Mouse (Mus musculus): ENCODE measurements around the gene Ssbp2. TPM values are rescaled to one million over a fixed set of nuclear protein-coding genes. Genes with fewer than 3 reads are reported as not detected.
A peak's percentile ranks its signal among the peaks of the same experiment; 100 is the strongest.

Gene Ssbp2
- polyA plus RNA-seq, 1 experiment = 107 TPM

GRCm38 (mm10) chr13:91634123-91634522, 174.0 kb downstream of the Ssbp2 start:
- H3K4me1 ChIP-seq (ENCODE audit: control insufficient read depth, insufficient read depth, low read length) = no peaks in the 10 kb centered on the region
- TF ChIP-seq POLR2A (IDR thresholded peaks at IDR 0.05; ENCODE audit: extremely low read depth, insufficient read depth, low read length) = no peak
- no peak for TF ChIP-seq CTCF (IDR thresholded peaks at IDR 0.05; ENCODE audit: extremely low read depth, insufficient read depth, low read length)
- H3K4me3 ChIP-seq (ENCODE audit: insufficient read depth, low read length) = no peak overlapping the region
- H3K27ac ChIP-seq (ENCODE audit: insufficient read depth, low read length) = no peak overlapping the region

DNA sequence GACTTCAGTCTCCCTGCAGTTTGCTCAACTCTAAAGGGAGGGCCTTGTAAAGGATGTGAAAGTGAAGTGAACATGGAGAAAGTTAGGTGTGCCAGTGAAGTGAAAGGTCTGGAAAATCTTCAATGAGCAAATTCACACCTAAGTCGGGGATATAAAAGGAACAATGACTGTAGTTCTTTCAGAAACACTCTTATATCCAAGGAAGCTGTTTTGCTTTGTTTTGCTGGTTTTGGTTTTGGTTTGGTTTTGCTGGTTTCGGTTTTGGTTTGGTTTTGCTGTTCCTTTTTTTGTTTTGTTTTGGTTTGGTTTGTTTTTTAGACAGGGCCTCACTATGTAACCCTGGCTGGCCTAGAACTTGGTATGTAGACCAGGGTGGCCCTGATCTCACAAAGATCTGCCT, 175.9 kb downstream of the Ssbp2 start:
- H3K4me3 ChIP-seq (ENCODE audit: insufficient read depth, low read length) = no peak overlapping the region
- no peak overlapping the region for H3K27ac ChIP-seq (ENCODE audit: insufficient read depth, low read length)
- TF ChIP-seq CTCF (IDR thresholded peaks at IDR 0.05; ENCODE audit: extremely low read depth, insufficient read depth, low read length) = no peak
- no peak for TF ChIP-seq POLR2A (IDR thresholded peaks at IDR 0.05; ENCODE audit: extremely low read depth, insufficient read depth, low read length)
- H3K4me1 ChIP-seq (ENCODE audit: control insufficient read depth, insufficient read depth, low read length) = no peaks in the 10 kb centered on the region

- H3K27ac ChIP-seq (ENCODE audit: insufficient read depth, low read length) = no peak overlapping the region
- TF ChIP-seq CTCF (IDR thresholded peaks at IDR 0.05; ENCODE audit: extremely low read depth, insufficient read depth, low read length) (peak; percentile 91), POLR2A (IDR thresholded peaks at IDR 0.05; ENCODE audit: extremely low read depth, insufficient read depth, low read length) (no peak)
- H3K4me1 ChIP-seq (ENCODE audit: control insufficient read depth, insufficient read depth, low read length) = no peaks in the 10 kb centered on the region
- H3K4me3 ChIP-seq (ENCODE audit: insufficient read depth, low read length) = no peak overlapping the region
These were observed 176.7 kb downstream of the Ssbp2 start for GRCm38 (mm10) chr13:91636814-91637213.

GRCm38 (mm10) chr13:91638836-91639235, 178.8 kb downstream of the Ssbp2 start:
- TF ChIP-seq POLR2A (IDR thresholded peaks at IDR 0.05; ENCODE audit: extremely low read depth, insufficient read depth, low read length) = no peak
- no peak for TF ChIP-seq CTCF (IDR thresholded peaks at IDR 0.05; ENCODE audit: extremely low read depth, insufficient read depth, low read length)
- Histone ChIP-seq H3K4me1 (ENCODE audit: control insufficient read depth, insufficient read depth, low read length) (no peaks in the 10 kb centered on the region), H3K27ac (ENCODE audit: insufficient read depth, low read length) (no peak overlapping the region), H3K4me3 (ENCODE audit: insufficient read depth, low read length) (no peak overlapping the region)

DNA sequence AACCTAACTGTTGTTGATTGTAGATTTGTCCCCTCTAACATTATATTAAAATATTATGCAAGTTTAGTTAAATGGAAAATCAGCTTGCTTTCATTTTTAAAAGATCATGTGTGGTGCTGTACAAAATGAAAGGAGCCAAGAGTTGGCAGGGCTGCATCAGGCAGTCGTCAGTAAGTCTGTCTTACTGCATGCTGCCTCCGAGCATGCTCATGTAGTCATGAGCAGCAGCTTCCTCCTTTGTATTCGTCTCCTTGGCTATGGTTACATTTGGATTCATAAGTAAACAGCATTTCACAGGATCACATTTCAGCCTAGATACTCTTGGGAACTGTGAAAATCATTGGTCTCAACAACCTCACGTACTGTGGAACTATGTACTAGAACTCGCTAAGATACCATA, 180.1 kb downstream of the Ssbp2 start:
- H3K4me3 ChIP-seq (ENCODE audit: insufficient read depth, low read length) = no peak overlapping the region
- no peaks in the 10 kb centered on the region for H3K4me1 ChIP-seq (ENCODE audit: control insufficient read depth, insufficient read depth, low read length)
- TF ChIP-seq POLR2A (IDR thresholded peaks at IDR 0.05; ENCODE audit: extremely low read depth, insufficient read depth, low read length) = no peak
- TF ChIP-seq CTCF (IDR thresholded peaks at IDR 0.05; ENCODE audit: extremely low read depth, insufficient read depth, low read length) = no peak
- no peak overlapping the region for H3K27ac ChIP-seq (ENCODE audit: insufficient read depth, low read length)

GRCm38 (mm10) chr13:91648240-91648639, 188.2 kb downstream of the Ssbp2 start:
- Histone ChIP-seq H3K4me1 (ENCODE audit: control insufficient read depth, insufficient read depth, low read length) (no peaks in the 10 kb centered on the region), H3K4me3 (ENCODE audit: insufficient read depth, low read length) (no peak overlapping the region), H3K27ac (ENCODE audit: insufficient read depth, low read length) (no peak overlapping the region)
- TF ChIP-seq CTCF (IDR thresholded peaks at IDR 0.05; ENCODE audit: extremely low read depth, insufficient read depth, low read length) = peak; percentile 58
- TF ChIP-seq POLR2A (IDR thresholded peaks at IDR 0.05; ENCODE audit: extremely low read depth, insufficient read depth, low read length) = no peak

- Histone ChIP-seq H3K4me1 (ENCODE audit: control insufficient read depth, insufficient read depth, low read length) (no peaks in the 10 kb centered on the region), H3K4me3 (ENCODE audit: insufficient read depth, low read length) (no peak overlapping the region), H3K27ac (ENCODE audit: insufficient read depth, low read length) (no peak overlapping the region)
- no peak for TF ChIP-seq CTCF (IDR thresholded peaks at IDR 0.05; ENCODE audit: extremely low read depth, insufficient read depth, low read length)
- TF ChIP-seq POLR2A (IDR thresholded peaks at IDR 0.05; ENCODE audit: extremely low read depth, insufficient read depth, low read length) = no peak
These were observed 189.8 kb downstream of the Ssbp2 start for GRCm38 (mm10) chr13:91649926-91650325.

DNA sequence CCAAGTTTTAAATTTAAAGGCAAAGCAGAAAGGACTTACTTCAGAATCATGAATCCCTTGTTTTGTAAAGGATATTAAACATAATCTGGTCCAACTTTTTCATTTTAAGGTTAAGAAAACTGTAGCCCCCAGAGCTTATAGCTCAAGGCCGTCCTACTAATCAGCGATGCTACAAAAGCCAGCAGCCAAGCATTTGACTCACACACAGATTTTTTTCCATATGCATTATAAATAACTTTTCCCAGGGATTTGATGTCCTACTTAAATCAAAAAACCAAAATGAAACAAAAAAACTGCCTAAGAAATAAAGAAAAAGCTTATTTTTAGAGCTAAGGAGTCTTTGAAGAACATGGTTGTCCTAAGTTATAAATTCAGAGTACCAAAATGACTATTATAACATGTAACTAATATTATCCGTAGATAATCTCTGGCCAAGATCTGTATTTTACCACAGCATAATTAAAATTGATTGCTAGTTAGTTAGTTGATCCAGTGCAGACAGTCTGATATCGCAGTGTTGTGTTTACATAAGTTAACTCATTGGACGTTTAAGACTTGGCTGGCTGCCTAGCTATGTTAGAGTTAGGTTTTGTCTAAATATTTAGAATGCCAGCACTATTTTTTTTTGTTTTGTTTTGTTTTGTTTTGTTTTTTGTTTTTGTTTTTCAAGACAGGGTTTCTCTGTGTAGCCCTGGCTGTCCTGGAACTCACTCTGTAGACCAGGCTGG, 201.1 kb downstream of the Ssbp2 start:
- Histone ChIP-seq H3K27ac (ENCODE audit: insufficient read depth, low read length) (no peak overlapping the region), H3K4me3 (ENCODE audit: insufficient read depth, low read length) (no peak overlapping the region), H3K4me1 (ENCODE audit: control insufficient read depth, insufficient read depth, low read length) (no peaks in the 10 kb centered on the region)
- TF ChIP-seq CTCF (IDR thresholded peaks at IDR 0.05; ENCODE audit: extremely low read depth, insufficient read depth, low read length) (no peak), POLR2A (IDR thresholded peaks at IDR 0.05; ENCODE audit: extremely low read depth, insufficient read depth, low read length) (no peak)

DNA sequence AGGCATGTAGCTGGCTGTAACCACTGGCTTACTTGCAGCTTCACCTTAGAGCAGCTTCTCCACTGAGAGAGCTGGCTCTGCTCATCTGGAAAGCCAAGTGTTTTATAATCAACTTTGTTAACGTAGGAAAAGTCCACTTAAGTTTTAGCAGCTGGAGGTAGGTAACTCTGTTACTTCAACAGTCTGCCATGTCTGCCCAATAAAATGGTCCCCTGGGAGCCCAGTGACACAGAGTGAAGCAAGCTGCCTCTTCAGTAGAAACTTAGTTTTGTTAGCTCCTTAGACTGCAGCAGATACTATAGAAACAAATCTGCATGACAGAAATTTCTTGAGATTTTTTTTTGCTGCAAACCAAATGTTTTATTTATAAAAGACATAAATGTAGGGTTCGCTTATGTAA, 202.7 kb downstream of the Ssbp2 start:
- Histone ChIP-seq H3K4me3 (ENCODE audit: insufficient read depth, low read length) (no peak overlapping the region), H3K27ac (ENCODE audit: insufficient read depth, low read length) (no peak overlapping the region), H3K4me1 (ENCODE audit: control insufficient read depth, insufficient read depth, low read length) (no peaks in the 10 kb centered on the region)
- TF ChIP-seq CTCF (IDR thresholded peaks at IDR 0.05; ENCODE audit: extremely low read depth, insufficient read depth, low read length) (no peak), POLR2A (IDR thresholded peaks at IDR 0.05; ENCODE audit: extremely low read depth, insufficient read depth, low read length) (no peak)

GRCm38 (mm10) chr13:91673241-91673640, 213.2 kb downstream of the Ssbp2 start:
- H3K4me3 ChIP-seq (ENCODE audit: insufficient read depth, low read length) = no peak overlapping the region
- 0 out of 2 replicates have a peak, but pooled peaks have one; percentile 20 for TF ChIP-seq CTCF (IDR thresholded peaks at IDR 0.05; ENCODE audit: extremely low read depth, insufficient read depth, low read length)
- no peak for TF ChIP-seq POLR2A (IDR thresholded peaks at IDR 0.05; ENCODE audit: extremely low read depth, insufficient read depth, low read length)
- no peaks in the 10 kb centered on the region for H3K4me1 ChIP-seq (ENCODE audit: control insufficient read depth, insufficient read depth, low read length)
- H3K27ac ChIP-seq (ENCODE audit: insufficient read depth, low read length) = no peak overlapping the region

Measured in cortical plate, adult 2 months (tissue).